Mouse (Mus musculus): Measurements from ENCODE around the gene Rxfp1.

DNA sequence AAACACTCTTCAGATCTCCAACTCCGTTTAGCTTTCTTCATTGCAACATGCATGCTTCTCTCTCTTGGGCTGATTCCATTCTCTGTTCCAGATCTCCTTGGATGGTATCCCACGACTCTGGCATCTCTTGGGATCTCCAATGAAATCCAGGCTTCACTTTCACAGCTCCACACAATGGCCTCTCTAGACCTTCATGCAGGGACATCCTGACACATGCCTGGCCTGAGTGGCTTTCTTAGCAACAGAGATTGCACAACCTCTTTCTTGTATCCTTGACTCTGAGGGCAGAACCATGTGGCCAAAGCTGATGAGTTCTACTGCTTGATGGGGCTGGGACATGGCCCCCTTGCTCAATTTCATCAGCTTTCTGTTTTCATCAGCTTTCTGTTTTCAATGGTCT lies 35.0 kb upstream of the Rxfp1 start:
- TF ChIP-seq CTCF (IDR thresholded peaks at IDR 0.05; ENCODE audit: borderline replicate concordance, control insufficient read depth, extremely low read depth, insufficient read depth, low read length, poor library complexity), result no peak
- TF ChIP-seq POLR2A (IDR thresholded peaks at IDR 0.05; ENCODE audit: control insufficient read depth, extremely low read depth, insufficient read depth, low read length, poor library complexity), result no peak
